Mouse (Mus musculus) olfactory bulb, adult 2 months (tissue): ENCODE results near the gene Prrg3.

Source experiments
- CTCF ChIP-seq: fragments of 200-500 bp; IDR thresholded peaks from 2 replicates; pipeline ENCODE4 v1.5.1; 2012; ENCODE audit warnings: low read depth, mild to moderate bottlenecking, low read length, moderate library complexity; ENCODE audit not compliant: insufficient read depth
- POLR2A ChIP-seq: fragments of 200-500 bp; IDR thresholded peaks from 2 replicates; pipeline ENCODE4 v1.6.1; 2012; ENCODE audit warnings: mild to moderate bottlenecking, low read depth, low read length, moderate library complexity; ENCODE audit not compliant: insufficient read depth

GRCm38 (mm10) chrX:72009930-72010329 is 47.5 kb downstream of the Prrg3 start:
- no peak for TF ChIP-seq CTCF
- no peak for TF ChIP-seq POLR2A
